Mouse (Mus musculus) small intestine, adult 2 months (tissue): ENCODE data around the gene Serpinb11.

Experiments
- CTCF ChIP-seq: fragments of 200-500 bp; IDR thresholded peaks from 2 replicates; pipeline ENCODE4 v1.5.1; 2012; ENCODE audit warnings: low read depth, mild to moderate bottlenecking, control low read depth, inconsistent platforms, low read length, moderate library complexity, mixed read lengths; ENCODE audit not compliant: insufficient replicate concordance, insufficient read length; ENCODE audit errors: extremely low read depth
- POLR2A ChIP-seq: fragments of 200-500 bp; IDR thresholded peaks from 2 replicates; pipeline ENCODE4 v1.6.1; 2012; ENCODE audit warnings: low read depth, mild to moderate bottlenecking, control low read depth, inconsistent platforms, low read length, moderate library complexity

GRCm38 (mm10) chr1:107376952-107377351 lies 16.0 kb downstream of the Serpinb11 start:
- TF ChIP-seq POLR2A (no peak), CTCF (no peak)
